Mouse (Mus musculus) retina, postnatal 1 day (tissue): Measurements from ENCODE around the gene Olfr985.

Source experiments
- DNase-seq: peaks from one replicate; pipeline ENCODE4 v3.0.0-alpha.2; 2012

Gene Olfr985

DNA sequence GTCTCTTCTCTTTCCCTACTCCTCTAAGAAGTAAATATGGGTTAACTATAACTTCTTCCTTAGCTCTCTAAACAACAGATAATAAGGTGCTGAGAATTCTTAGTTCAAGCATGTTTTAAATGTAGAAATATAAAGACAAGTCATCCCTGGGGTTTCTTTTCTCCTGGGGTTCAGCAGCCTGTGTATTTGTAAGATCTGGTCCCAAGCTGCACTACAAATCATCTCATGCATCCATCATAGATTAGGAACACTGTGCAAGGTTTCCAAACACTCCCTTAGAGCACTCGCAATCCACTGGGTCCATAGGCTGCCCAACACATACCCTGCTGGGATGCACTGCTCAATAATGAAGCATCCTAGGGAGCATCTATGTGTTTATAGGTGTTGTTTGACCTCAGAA, at the start of gene Olfr985:
Olfr985 (minus strand) TSS at position 101 of the 400 bp plus-strand sequence.
- DNase-seq, result no peak

DNA sequence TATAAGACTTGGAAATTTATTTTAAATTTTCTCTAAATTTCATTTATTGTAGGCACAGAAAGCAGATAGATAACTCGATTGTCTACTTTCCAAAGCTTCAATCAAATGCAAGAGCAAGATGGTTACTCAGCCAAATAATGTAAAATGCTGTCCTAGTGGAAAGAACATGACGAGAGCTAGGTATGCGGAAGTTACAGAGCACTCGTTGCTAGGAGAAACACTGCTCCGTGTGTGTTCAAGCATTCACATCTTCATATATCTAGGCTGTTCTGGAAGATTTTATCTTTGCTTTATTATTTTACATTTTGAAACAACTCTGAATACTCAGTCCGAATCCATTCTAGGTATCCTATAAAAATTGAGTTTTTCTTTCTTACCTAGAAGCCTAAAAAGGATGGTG, 47.0 kb upstream of the Olfr985 start:
- no peak for DNase-seq

DNA sequence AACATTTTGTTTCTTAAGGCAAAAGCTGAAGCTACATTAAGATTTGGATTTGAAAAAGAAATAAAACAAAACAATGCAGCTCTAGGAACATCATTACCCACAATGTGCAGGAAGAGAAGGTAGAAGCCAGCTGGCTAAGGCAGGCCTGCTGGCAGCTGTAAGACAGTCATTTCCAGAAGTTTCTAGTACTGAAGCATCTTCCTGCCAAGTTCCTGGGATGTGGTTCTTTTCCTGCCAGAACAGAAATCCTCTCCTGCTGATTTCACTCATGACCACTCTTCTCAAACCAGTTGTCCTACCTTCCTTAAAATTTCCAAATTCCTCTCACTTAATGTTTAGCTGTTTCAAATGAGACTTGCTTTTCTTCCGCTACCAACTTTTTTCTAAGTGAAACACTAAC, 36.5 kb upstream of the Olfr985 start:
- DNase-seq, result no peak

DNA sequence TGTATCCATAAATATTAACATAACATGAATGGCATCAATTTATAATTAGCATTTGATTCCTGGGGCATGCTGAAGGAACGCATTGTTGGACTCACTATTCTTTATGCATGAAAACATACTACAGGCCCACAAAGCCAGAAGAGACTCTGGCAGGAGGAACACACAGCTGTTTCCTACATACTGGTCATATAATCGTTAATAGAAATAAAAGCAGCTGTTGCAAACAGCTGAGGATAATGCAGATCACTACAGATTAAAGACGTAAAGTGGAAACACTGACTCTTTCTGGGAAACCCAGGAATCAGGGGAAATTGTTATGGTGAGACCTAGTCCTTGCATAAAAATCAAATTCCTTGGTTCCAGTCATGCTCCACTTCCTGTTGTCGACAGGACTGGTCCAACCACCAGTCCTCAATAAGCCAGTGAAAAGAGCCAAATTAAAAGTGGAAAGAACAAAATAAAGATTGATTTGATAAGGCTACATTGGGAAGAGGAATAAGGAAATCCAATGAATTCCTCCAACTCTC, 25.2 kb upstream of the Olfr985 start:
- DNase-seq, result no peak

DNA sequence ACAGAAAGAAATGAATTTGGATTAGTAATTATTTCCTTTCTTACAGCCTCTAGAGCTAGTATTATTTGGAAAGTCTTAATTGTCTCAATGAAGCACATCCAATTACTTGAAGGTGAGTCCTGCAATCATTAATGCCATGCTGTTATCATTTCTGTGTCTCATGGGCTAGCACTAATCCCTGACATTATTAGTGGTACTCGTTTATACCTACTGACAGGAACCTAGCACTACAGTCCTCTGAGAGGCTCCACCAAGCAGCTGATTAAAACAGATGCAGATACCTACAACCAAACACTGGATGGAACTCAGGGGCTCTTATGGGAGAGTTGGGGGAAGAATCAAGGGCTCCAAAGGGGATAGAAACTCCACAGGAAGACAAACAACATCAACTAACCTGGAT, 11.6 kb upstream of the Olfr985 start:
- no peak for DNase-seq

DNA sequence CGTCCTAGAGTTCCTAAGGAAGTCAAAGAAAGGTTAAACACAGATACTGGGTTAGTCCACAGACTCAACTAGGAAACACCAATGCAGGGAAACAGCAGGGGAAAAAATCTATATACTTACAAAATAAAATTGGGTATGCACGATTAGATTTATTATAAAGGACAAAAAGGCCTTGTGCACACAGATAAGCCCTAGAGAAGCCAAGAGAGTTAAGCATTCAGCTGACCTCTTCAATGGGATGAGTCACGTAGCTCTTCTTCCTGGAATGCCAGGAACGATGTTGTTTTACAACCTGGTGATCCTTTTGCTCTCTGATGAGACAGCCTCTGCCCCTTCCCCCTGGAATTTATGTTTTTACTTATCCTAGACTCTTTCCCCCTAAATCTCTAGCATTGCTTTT, 9.5 kb upstream of the Olfr985 start:
- DNase-seq, result no peak

DNA sequence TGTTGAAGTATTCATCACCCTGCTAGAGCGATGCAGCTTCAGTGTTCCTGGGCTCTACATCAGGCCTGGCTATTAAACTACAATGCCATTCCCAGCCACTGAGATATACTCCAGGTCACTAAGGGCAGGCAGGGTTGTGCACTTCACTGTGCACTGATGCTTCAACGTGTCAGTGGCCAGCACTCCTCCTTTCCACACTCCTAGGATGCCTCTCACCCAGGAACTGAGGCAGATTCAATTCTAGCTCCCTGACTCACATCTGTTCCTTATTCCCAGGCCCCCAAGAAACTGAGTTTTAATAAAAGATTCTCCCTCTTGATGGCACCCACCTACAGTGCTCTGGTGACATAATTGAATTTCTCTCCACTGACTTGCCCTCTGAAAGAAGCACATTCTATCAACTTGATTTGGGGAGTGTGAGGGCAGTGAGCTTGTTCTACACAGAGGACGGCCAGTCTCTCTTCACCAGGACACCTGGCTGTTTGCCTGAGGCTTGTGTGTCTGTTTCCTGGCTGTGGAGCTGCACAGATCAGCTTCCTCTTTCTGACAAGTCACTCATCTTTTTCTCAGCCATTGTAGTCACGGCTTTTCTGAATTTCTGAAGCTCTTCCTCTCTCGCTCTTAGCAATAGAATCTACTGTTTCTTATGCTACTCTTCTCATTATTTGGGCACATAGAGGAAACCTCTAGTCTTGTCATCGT, 7.2 kb upstream of the Olfr985 start:
- no peak for DNase-seq

DNA sequence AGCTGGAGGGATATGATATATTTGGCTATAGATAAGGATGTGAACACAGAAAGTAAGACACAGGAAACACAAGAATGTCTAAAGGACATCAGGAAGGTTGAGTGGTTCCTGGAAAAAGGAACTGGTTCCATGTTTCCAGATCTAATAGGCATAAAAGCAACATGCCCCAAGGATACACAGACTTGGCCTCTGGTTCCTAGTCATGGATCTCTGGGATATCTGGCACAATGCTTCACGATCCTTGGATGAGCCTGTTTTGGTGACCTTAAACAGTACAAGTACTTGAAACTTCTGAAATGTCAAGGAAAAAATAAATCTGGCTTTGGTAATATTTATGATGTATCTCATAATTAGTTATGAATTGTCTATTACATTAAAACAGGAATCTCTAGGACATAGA, 572 bp upstream of the Olfr985 start:
- no peak for DNase-seq

DNA sequence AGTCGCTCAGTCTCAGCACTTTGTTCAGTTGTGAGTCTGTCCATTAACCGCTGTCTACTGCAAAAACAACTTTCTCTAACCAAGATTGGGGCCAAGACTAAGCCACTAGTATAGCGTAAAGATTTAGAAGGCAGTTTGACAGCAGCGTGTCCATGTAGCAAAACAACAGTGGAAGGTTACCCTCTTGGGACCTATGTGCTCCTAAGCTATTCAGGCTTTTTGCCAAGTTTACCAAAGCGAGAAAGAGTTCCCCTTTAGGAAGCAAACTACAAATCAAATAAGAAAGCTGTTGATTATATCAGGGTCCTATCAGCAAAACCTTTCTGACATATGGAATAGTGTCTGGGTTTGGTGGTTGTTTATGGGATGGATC, 12.7 kb downstream of the Olfr985 start:
- no peak for DNase-seq

DNA sequence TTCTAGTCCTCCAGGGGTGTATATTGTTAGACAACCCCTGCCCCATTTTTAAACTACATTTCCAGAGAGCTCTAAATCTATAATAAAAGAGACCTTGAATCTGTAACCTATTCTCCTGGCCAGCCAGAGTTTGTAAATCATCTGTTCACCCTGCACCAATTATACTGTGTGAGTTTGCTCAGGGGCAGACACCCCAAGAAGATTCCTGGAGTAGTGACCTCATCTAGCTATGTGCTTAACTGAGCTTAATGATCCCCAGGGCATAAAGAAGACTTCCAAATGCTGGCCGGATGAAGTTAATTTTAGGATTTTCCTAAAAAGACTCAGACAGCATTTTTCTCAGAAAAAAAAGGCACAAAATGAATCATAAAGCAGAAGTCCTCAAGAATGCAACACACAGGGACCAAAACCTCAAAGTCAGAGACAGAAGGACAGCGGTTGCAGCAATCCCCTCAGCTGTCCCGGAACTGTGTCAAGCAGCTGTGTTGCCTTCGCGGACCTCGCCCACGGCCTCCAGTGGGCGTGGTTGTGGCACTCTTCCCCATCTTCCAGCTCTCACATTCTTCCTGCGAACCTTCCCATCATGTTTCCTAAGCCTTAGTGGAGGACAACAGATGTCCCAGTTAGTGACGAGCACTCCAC, 13.2 kb downstream of the Olfr985 start:
- DNase-seq, result no peak

DNA sequence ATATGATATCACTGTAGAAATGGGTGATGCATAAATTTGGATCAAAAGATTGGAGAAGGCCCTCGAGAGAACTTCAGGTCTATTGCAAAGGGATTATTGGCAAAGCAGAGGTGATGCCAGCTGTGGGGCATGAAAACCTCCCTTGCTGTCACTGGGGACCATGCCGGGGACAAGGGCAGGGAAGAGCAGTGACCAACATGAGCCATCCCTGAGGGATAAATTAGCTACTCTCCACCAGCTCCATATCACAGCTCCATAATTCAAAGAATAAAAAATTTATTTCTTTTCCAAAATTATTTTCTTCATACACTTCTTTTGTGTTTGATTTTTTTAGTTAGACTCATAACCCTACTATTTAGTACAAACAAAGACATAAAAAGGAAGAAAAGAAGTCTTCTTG, 15.9 kb downstream of the Olfr985 start, which contains the start of gene Olfr984:
Olfr984 (minus strand) TSS at position 101 of the 400 bp plus-strand sequence.
- no peak for DNase-seq

DNA sequence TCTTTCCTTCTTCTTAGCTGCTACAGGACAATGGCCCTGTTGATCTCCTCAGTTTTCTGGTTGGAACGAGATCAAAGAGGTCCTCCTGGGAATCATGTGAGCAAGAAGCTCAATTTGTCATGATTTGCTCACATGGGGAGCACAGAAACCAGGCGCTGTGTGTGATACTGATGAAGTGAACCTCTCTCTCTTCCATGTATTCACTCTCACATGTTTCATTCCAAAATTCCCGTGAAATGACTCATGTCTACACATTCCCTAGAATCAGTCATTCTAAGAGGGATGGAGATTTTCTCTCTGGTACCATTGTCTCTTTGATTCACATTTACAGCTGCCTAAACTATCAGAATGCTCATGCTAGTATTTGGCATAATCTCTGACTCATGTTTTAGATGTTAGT, 35.2 kb downstream of the Olfr985 start:
- no peak for DNase-seq

DNA sequence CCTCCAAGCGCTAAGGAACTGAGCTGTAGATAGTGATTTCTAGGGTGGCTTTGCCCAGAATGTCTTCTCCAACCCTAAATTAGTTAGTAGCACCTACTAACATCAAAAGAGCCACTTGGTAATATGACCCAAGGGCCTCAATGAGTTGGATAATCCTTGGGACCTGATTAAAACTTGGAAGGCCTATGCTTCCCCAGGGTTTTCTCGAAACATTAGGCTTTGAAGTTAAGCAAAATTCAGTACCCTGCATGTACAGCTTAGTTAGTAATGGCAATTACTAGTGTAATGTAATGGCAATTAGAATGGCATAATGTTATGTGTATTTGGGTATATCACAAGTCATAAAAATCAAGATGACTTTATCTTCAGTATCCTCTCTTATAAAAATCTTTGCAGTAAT, 36.5 kb downstream of the Olfr985 start, which contains the start of gene Olfr983:
Olfr983 (minus strand) TSS at position 101 of the 400 bp plus-strand sequence.
- no peak for DNase-seq
